Mouse (Mus musculus) lung, adult 18-20 months (tissue): ENCODE measurements at regions not wholly inside any gene's neighbourhood (a gene's known extent, or its start where the extent isn't known, plus 50 kb on each side); places are given as distances from the start of the nearest gene placed in this dataset.
A peak's percentile ranks its signal among the peaks of the same experiment; 100 is the strongest.

Source experiments
- DNase-seq, 2 experiments: peaks; one replicate each; pipeline ENCODE4 v3.0.0; 2022; ENCODE audit warnings: mixed read lengths in 2 of 2

DNA sequence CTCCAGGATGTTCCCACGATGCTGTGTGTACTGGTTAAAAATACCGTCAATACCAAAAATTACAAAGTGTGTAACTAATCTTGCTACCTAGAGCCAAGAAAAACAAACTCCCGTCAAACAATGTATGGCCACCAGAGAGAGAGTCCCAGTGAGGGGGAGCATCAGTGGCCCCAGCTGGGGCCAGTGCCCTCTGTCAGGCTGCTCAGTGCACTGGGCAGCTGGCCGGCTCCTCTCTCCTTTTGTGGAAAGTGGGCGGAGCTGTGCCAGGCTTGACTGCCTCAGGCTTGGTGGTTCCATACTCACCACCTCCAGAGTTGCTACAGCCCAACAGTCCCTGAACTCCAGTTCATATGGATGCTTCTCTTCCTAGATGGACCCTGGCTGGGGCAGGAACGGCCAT is 53.8 kb upstream of the Sept5 start:
- no peak for DNase-seq

DNA sequence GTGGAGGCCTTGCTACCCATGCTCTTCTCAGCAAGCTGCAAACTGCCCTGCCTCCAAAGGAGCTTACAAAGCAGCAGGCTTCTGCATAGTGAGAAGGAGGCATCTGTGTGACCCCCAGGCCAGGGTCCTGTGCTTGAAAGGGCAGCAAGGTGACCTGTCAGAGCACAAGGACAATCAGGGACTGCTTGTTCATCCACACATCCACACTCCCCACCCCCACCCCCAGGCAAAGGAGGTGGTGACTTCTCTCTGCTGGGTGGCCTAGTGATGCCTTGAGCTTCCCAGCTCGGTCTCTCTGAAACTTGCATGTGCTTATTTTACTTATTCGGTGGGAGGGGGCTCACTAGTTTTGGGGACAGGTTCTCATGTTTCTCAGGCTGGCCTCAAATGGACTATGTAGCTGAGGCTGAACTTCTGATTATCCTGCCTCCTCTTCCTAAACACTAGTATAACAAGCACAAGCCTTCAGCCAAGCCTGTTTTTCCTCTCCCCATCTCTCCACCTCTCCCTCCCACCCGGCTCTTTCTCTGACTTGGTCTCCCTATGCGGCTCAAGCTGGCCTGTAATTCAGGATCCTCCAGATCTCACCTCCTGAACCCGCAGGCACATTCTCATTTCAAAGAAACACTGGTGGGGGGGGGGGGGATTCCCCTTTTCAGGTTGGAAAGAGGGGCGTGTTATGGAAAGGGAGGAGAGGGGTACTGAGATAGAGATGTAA is 56.4 kb upstream of the Sept5 start:
- no peak for DNase-seq

DNA sequence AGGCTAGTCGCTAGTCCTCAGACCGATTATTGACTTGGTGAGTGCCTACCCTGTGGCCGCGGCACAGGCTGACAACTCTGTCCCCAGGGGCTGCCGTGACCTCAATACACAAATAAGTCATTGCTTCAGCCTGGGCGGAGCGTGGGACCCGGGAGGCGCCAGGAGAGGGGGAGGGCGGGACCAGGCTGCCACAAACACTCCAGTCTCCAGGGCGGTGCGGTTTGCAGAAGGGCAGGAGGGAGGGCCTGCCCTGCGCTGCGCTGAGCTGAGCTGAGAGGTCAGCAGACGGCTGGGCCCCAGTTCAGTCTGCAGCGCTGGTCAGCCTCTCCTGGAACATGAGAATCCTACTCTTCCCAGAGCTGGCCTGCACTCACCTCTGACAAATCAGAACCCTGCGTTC is 57.2 kb upstream of the Sept5 start:
- peak; percentile 91 to 95 for DNase-seq

DNA sequence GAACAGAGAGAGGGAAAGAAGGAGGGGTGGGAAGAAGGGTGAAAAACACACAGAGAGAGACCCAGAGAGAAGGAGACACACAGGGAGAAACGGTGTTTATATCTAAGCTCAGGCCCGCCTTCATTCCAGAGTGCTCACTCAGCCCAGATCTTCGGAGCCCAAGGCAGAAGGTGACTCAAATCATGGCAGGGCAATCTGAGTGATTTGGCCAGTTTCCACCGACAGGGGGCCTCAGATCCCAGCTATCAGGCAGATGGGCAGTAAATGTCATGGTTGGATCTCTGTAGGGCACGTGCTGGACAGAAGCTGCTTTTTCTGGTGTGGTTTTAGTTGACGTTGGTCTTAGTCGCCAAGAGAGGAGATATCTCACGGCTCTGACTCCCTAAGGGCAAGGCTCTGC is 57.6 kb upstream of the Sept5 start:
- peak; percentile 74 to 83 for DNase-seq

DNA sequence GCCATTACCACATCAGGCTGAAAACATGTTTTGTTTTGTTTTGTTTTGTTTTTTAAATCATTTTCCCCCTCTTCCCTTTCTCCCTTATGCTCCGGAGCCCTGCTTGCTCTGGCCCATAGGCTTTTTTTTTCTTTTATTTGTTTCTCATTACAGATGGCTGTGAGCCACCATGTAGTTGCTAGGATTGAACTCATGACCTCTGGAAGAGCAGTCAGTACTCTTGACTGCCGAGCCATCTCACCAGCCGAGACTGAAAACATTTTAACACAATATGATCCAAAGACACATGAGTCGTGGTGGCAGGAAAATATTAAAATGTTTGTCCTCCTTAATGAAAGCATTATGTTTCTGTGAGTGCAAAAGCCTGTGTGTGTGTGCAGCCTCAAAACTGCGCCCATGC is 65.8 kb upstream of the Sept5 start:
- DNase-seq, result no peak

DNA sequence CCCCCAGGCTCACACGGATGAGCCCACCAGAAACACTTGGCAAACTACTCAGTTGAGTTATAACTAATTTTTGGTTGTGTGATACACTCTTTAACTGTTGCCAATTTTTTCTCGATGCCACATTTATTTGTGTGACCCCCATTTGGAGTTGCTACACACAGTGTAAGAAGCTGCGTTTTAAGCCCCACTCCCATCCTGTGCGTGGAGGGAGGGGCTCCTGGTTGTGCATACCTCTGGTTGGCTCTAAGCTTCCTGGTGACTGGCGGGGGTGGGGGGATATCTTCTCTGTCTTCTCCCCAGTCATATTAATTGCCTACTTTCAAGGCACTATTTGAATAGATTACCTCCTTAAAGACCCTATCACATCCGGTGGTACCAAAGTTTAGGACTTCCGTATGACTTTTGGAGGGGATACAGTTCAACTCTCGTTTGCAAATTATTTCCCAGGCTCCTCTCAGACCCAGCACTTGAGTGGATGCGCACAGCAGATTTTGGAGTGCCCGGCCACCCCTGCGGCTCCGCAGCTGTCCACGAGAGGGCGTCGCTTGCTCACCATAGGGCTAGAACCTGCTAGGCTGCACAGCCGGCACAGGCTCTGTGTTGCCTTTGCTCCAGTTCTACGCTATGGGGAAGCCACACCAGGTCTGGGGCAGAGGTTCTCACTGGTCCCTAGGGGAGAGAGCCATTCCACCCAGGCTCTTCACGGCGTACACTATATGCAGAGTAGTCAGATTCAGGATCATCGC is 66.5 kb upstream of the Sept5 start:
- DNase-seq, result peak; percentile 68 to 77

DNA sequence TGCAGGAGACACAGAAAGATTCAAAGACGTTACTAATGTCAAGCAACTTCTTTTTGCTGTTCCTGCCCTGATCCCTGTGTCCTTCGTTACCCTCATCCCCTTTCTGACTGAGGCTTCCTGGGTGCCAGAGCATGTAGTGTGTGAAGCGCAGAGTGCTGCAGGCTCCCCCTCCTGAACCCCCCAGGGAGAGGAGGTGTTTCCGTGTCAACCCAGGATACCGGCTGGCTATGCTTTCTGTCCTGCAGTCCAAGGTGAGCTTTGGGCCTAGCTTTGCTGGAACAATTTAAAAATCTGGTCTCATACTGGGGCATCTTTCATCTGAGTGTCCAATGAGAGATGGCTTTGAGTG is 67.0 kb upstream of the Sept5 start:
- DNase-seq, result no peak

DNA sequence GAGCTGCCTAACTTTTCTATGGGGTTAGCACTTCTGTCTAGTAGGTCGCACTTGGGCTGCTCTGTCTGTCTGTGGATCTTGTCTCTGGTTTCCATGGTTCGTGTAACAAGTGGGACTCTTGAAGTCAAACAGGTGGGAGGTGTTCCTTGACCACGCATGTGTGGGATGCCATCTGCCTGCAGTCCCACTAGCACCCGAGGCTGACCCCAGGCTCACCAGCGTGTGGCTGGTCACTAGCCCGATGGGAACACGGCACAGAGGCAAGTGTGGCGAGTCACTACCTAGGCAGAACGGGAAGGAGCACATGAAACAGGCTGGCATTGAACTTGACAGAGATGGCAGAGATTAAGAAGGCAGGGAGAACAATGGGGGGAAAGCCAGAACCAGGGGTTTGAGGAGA is 72.5 kb upstream of the Cldn5 start:
- no peak for DNase-seq

DNA sequence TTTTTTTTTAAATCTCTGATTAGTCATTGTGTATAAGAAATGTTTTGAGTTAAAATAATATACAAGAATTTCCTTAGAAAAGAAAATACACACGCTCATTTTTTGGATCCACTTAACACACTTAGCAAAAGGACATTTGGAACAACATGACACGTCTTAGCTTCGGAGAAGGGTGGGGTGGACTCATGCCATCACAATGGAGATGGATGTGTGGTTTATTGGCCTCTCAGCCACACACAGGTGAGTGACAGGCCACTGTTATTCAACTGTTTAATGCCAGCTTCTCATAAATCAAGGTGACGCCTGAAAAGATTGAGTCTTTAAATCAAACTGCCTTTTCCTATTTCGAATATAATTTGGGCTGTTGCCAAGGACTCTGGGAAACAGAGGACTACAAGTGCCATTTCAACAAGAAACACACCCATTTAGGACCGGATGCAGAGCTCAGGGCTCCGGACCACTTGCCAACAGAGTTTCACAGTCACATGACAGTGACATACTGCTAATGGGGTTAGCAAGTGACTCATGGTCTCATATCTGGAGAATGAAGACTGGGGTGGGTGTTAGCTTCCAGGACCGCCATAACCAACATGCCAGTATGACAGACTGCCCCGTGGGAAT is 71.5 kb upstream of the Cldn5 start:
- peak; percentile 70 to 74 for DNase-seq

DNA sequence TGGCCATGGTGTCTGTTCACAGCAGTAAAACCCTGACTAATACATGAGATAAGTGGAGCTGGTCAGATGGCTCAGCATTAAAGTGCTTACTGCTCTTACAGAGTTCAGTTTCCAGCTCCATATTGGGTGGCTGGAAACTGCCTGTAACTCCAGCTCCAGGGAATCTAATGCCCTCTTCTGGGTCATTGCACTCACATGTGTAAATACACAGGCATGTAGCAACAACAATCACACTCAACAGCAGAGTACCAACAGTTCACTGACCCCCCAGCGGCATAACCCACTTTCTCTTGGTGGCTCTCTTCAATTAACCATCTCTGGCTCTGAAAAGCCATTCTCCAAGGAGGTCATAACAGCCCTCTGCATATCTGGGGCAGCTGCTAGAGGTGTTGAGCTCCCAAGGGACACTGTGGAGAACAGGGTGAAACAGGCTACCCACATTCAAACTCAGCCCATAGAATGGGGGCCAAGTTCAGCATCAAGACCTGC is 65.0 kb upstream of the Cldn5 start:
- DNase-seq, result no peak

DNA sequence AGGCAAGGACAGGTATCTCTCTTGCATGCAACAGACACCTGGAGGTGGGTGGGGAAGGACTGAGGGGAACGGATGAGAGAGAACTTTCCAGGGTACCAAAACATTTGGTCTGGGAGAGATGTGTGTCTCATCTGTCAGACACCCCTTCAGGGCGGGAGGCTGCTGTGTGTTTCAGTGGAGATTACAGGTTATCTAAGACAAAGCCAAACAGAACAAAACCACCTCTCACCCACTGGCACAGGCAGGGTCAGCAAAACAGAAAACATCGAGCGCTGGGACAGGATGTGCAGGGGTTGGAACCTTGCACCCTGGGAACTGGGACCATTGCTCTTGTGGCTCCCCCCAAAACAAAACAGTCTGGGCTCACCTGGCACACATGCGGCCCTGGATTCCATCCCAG is 63.6 kb upstream of the Cldn5 start:
- DNase-seq, result no peak

DNA sequence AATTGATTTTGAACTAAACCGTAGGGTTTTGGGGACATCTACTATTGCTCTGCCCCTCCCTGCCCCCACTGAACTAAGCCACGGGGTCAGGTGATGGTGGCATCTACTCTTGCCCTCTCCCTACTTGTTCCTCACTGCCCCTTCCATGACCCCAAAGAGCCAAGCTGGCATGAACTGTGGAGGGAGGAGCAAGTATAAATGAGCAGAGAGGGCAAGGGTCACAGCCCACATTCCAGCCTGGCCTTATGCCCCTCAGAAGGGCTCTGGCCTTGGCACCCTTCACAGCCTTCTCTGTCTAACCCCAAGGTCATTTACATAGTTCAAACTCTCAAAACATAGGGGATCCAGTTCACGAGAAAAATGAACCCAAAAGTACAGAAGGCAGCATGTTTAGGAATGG is 61.3 kb upstream of the Cldn5 start:
- DNase-seq, result no peak

DNA sequence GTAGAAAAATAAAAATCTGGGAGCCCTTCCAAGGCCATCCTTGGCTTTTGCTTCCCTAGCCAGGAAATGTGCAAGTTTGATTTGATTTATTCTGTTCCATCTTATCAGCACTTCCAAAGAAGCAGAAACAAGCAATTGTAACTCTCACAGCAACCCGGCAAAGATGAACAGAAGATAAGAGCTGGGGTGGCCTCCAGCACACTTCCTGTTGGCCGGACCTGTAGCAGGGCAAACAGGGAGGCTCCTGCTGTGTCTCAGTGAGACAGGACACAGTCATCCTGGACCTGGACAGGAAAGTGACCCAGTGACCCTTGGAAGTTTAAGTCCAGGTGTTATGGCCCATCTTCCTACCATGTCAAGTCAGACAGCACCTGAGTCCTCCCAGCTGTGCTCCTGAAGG is 58.6 kb upstream of the Cldn5 start:
- DNase-seq, result peak; percentile 49 to 67

DNA sequence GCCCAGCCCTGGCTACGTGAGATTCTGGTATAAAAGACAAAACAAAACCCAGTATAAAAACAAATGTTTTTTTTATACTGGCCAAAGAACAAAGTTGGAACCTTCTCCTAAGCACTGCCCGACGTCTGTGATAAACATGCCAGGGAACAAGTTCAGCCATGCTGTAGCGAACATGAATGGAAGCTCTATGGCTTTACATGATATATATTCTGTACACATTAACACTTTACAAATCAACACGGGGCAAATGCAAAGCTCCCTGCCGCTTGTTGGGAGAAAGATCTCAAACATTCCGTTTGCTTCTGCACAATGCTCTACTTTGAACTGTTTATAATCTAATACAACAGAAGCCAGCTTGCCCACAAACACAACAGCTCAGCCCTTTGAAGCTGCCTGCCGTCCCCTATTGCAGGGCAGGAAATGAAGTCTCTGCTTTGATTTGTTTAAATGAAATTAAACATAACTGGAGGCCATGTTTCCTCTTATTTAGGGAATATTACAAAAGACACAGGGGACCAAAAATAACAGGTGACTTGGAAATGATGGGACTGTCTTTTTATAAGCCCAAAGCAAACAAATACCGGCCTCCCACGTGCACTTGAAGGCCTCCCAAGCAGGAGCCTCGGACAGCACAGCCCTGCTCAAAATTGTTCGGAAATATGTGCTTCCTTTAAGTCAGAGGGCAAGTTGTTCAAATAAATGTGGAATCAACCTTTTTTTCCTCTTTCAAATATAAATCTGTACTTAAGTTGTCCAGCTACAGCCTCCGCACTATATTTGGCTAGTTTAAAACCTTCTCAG is 56.0 kb upstream of the Cldn5 start:
- DNase-seq, result peak in 1 of 2 experiments; percentile 48

DNA sequence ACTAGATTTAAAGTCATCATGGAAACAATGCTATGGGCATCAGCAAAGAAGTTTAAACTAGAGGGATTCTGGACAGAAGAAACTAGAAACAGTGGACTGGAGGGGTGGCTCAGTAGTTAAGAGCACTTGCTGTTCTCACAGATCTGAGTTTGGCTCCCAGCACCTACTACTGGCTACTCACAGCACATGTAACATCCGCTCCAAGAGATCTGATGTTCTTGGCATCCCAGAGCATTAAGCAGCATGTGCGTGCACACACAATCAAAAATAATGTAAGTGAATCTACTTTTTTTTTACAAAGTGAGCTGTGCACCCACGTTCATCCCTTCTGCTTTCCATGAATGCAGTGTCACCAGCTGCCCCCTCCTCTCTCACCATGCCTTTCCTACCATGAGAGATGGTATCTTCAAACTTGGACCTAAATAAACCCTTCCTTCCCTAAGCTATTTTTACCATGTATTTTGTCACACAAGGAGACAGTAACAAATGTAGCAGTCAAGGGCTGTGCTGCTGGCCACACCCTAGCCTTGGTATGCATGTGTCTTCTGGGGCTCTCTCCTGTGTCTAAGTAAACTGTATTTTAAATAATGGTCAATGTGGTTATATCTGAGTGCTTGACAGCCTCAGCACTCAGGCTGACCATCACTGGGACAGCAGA is 53.3 kb upstream of the Cldn5 start:
- DNase-seq, result no peak

DNA sequence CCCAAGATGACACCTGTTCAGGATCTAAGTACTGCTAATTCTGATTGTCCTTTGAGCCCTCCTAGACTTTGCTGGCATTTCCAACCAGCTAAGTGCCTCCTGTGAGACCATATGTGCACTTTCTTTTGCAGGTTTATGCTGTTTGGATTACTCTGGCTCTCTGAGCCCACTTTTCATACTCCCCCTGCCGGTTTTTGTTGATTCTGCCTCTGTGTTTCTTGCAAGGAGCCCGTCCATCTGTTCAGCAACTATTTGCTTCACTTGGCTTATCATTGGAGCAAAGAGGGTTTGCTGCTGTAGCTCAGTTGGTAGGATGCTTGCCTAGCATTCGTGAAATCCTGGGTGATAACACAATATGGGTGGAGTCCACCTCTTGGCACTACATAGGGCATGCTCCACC is 52.8 kb upstream of the Cldn5 start:
- DNase-seq, result no peak

DNA sequence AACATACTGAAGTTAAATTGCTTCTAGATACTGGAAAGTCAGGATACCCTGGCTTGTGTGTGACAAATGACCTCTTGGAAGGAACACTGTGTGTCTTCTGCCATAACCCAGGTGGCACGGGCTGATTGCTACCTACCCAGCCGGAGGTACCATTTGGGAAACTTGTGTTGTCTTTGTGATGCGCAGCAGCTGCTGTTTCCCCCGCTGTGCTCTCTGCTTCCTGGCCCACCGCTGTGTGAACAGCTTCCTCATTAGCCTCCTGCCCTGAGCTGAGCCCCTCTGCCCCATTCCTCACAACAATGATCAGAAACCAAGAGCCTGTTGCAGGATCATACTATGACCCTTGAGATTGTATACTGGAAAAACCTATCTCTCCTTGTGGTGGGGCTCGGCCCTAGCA is 51.9 kb upstream of the Cldn5 start:
- no peak for DNase-seq
